Mouse (Mus musculus) limb, embryonic 11.5 days (tissue): ENCODE results near the gene Nacad. TPM values are rescaled to one million over a fixed set of nuclear protein-coding genes. Genes with fewer than 3 reads are reported as not detected.
"Not testable (repeated sequence)": the region's sequence is repeated elsewhere in the genome, so short reads cannot be mapped to it uniquely, and the experiment has no call there.

ENCODE experiments used
- ATAC-seq: fragments of 200-750 bp; cut with Nextera tagmentation; 2 replicates; pipeline ENCODE4 v1.8.0; 2017; ENCODE audit warnings: low read depth; ENCODE audit not compliant: insufficient number of reproducible peaks, low FRiP score, low TSS enrichment
- DNase-seq: peaks from one replicate; pipeline ENCODE4 v3.0.0-alpha.2; 2015; ENCODE audit warnings: low spot score
- H3K27ac ChIP-seq: fragments of 300-500 bp; sonication (generic); replicated peaks from 2 replicates; pipeline ENCODE4 v1.5.1; 2014; ENCODE audit warnings: low read depth, mild to moderate bottlenecking, low read length
- H3K27me3 ChIP-seq: fragments of 300-500 bp; sonication (generic); 2 replicates; pipeline ENCODE4 v1.6.1; 2014; ENCODE audit warnings: mild to moderate bottlenecking, low read length, mixed read lengths; ENCODE audit not compliant: control insufficient read depth, insufficient read depth
- H3K36me3 ChIP-seq: fragments of 300-500 bp; sonication (generic); 2 replicates; pipeline ENCODE4 v1.6.1; 2014; ENCODE audit warnings: mild to moderate bottlenecking, low read length, moderate library complexity, mixed read lengths; ENCODE audit not compliant: control insufficient read depth, insufficient read depth
- H3K4me1 ChIP-seq: fragments of 300-500 bp; sonication (generic); 2 replicates; pipeline ENCODE4 v1.6.1; 2014; ENCODE audit warnings: low read length, mixed read lengths; ENCODE audit not compliant: control insufficient read depth, insufficient read depth
- H3K4me2 ChIP-seq: fragments of 300-500 bp; sonication (generic); 2 replicates; pipeline ENCODE4 v1.6.1; 2014; ENCODE audit warnings: low read depth, mild to moderate bottlenecking, moderate library complexity; ENCODE audit not compliant: severe bottlenecking
- H3K4me3 ChIP-seq: fragments of 300-500 bp; sonication (generic); 2 replicates; pipeline ENCODE4 v1.5.1; 2014; ENCODE audit warnings: low read depth, low read length
- H3K9ac ChIP-seq: fragments of 300-500 bp; sonication (generic); 2 replicates; pipeline ENCODE4 v1.6.1; 2014; ENCODE audit warnings: mild to moderate bottlenecking, low read length
- H3K9me3 ChIP-seq: fragments of 300-500 bp; sonication (generic); 2 replicates; pipeline ENCODE4 v1.6.1; 2016; ENCODE audit warnings: low read length; ENCODE audit not compliant: control insufficient read depth
- WGBS: fragments of 180-500 bp; shearing (Covaris S2); extraction: QIAGEN DNeasy Blood & Tissue Kit; methylation state at CpG from one replicate; pipeline ENCODE4 v1.1.7; 2014; 5-methylcytosine and 5-hydroxymethylcytosine counted together
- polyA plus RNA-seq: library from polyadenylated mRNA; unstranded; fragments of >200 nt; fragmentation: Nextera tagmentation; extraction: Ambion mirVana; gene quantifications from 2 replicates; pipeline ENCODE4 v1.2.1, GENCODE M21; 2014

Nacad gene
- polyA plus RNA-seq, result 0.34 and 1.1 TPM in 2 replicates

DNA sequence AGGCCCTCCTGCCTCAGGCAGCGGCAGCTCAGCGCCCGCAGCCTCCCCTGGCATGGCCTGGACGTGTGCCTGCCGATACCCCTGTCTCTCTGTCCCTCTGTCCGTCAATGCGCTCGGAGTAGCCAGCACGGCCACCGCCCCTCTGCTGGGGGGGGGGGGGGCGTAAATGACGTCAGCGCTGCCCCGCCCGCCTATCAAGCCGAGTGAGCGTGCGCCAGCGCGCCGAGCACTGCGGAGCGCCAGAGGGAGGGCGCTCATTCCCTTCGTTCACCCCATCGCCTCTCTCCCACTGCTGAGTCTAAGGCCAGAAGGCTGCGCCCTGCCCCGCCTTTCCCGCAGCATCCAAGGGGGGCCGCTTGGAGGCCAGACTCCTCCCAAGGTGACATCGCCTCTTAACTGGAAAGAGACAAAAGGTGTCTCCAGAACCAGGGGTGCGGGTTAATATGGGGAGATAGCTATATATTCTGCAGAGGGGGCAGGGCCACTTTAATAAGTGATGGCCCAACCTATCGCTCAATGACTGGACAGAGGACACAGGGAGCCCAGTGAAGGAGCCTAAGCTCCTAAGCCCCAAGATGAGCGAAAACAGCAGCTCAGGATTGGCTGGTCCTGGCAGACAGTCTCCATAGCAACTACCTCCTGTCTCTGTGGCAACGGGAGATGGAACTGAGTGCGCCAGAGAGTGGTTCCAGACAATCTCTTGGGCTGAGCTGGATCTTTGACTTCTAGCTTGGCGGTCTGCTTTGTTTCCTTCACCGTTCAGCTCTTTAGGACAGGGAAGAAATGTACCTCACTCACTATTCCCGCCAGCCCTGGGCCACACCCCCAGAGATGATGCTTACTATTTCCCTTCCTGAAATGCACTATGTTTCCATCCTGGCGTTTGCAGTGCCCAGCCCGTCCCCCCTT lies at the start of gene Nacad:
TSS of gene Nacad (minus strand) at position 563 of the 909 bp plus-strand sequence.
- peak; percentile 51 for DNase-seq
- Histone ChIP-seq H3K4me1 (no peaks in the 10 kb centered on the region), H3K4me3 (peak within 1 kb of the TSS; percentile 34), H3K9ac (peak within 1 kb of the TSS; percentile 39; the same call in 1 of the 2 replicates), H3K27ac (no peak within 1 kb of the TSS), H3K9me3 (no peaks in the 10 kb centered on the region), H3K36me3 (no peaks in the 10 kb centered on the region), H3K27me3 (peaks cover 25% of the 10 kb centered on the region), H3K4me2 (peak within 1 kb of the TSS; percentile 73)
- peak; percentile 65 for ATAC-seq
- whole genome bisulfite sequencing, result 6% methylated on average over 36 of the region's 41 CpGs

DNA sequence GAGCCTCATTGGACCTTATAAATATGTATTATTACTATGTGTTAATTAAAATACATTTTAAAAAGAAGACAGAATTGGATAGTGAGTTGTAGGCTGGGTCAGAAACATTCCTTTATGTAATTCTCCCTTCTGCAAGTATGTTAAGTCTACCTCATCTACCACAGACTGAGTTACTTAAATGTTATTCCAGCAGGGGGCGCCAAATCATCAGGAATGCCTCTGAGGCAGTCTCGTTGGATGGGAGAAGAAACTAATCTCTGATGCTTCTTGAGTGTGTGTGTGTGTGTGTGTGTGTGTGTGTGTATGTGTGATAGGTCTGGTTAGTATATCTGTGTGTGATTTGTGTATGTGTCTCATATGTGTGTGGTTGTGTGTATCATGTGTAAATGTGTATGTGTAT lies 49.0 kb upstream of the Nacad start:
- DNase-seq (peak; percentile 87), ATAC-seq (peak; percentile 46; the same call in 1 of the 2 replicates)
- Histone ChIP-seq H3K36me3 (no peaks in the 10 kb centered on the region), H3K9me3 (no peaks in the 10 kb centered on the region), H3K9ac (no peak overlapping the region), H3K4me3 (no peak overlapping the region), H3K27me3 (no peaks in the 10 kb centered on the region), H3K27ac (no peak overlapping the region), H3K4me2 (no peak overlapping the region), H3K4me1 (no peaks in the 10 kb centered on the region)
- WGBS, result 5% methylated on average over 2 of the region's 2 CpGs

DNA sequence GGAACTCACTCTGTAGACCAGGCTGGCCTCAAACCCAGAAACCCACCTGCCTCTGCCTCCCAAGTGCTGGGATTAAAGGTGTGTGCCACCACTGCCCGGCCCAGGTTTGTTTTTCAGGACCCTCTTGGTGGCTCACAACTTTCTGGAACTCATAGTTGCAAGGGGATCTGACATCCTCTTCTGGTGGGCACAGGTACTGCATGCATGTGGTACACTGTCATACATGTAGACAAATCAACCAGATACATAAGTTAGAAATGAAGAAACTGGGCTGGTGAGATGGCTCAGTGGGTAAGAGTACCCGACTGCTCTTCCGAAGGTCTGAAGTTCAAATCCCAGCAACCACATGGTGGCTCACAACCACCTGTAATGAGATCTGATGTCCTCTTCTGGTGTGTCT lies 47.1 kb upstream of the Nacad start:
- not testable (repeated sequence) for H3K4me1 ChIP-seq, H3K4me3 ChIP-seq, H3K36me3 ChIP-seq, H3K4me2 ChIP-seq, ATAC-seq, DNase-seq, H3K27ac ChIP-seq, H3K27me3 ChIP-seq, H3K9ac ChIP-seq, H3K9me3 ChIP-seq
- 89% methylated on average over 3 of the region's 3 CpGs for WGBS

DNA sequence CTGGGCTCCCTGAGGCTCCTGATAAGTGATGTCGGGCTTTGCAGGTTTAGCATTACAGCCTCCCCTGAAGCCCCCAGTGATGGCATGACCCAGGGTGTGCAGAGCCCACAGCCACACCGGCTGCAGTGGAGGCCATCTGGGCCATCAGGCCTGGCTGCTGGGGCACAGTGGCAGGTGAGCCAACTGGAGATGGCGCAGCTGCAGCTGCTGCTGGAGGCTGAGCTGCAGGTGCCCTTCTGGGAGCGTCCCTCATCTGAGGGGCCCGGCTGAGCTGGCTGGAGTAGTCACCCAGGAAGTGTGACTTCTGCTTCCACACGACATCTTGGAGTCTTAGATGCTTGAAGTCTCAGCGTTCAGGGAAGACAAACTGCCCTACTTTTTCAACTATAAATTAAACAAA lies 44.7 kb upstream of the Nacad start:
- no peak for ATAC-seq
- DNase-seq, result no peak
- Histone ChIP-seq H3K36me3 (no peaks in the 10 kb centered on the region), H3K9ac (no peak overlapping the region), H3K4me1 (no peaks in the 10 kb centered on the region), H3K9me3 (no peaks in the 10 kb centered on the region), H3K27ac (no peak overlapping the region), H3K4me3 (no peak overlapping the region), H3K27me3 (no peaks in the 10 kb centered on the region), H3K4me2 (no peak overlapping the region)
- WGBS, result 62% methylated on average over 7 of the region's 7 CpGs

DNA sequence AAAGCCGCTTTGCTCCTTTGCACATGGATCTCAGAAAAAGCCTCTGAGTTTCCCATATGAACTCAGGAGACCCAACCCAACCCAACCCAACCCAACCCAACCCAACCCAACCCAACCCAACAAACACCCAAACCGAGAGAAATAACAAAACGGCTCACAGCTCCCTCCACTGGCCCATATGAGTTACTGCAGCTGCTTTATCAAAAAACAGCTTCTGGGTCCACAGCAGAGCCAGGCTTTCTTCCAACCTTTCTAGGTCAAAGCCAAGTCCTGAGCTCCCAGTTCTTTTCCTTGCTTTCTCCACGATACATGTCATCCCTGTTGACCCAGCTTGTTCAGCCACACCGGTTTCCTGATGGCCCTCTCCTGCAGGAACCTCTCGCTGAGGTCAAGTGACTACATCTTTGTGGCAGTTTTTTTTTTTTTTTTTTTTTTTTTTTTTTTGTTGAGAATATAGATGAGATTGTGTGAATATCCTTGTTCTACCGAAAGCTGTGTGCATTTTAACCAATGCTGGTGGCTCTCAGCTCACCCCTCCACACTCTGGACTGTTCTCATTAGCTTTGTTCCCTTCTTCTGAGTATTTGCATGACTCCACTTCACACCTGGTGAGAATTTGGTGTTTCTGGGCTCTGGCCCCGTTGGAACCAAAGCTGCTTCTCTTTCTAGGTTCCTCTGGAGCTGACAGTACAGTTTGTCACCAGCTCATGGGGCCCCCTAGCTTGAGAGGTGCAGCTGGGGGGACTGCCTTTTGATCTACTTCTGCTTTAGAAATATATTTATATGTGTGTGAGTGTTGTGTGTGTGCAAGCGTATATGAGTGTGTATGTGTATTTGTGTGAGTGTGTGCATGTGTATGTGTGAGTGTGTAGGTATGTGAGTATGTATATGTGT lies 42.2 kb upstream of the Nacad start:
- no peak overlapping the region for H3K9ac ChIP-seq
- WGBS, result 60% methylated on average over 9 of the region's 9 CpGs
- H3K36me3 ChIP-seq, result no peaks in the 10 kb centered on the region
- no peak overlapping the region for H3K4me3 ChIP-seq
- H3K4me1 ChIP-seq, result no peaks in the 10 kb centered on the region
- H3K4me2 ChIP-seq, result no peak overlapping the region
- no peak for DNase-seq
- H3K27me3 ChIP-seq, result no peaks in the 10 kb centered on the region
- ATAC-seq, result no peak
- no peak overlapping the region for H3K27ac ChIP-seq
- H3K9me3 ChIP-seq, result no peaks in the 10 kb centered on the region

DNA sequence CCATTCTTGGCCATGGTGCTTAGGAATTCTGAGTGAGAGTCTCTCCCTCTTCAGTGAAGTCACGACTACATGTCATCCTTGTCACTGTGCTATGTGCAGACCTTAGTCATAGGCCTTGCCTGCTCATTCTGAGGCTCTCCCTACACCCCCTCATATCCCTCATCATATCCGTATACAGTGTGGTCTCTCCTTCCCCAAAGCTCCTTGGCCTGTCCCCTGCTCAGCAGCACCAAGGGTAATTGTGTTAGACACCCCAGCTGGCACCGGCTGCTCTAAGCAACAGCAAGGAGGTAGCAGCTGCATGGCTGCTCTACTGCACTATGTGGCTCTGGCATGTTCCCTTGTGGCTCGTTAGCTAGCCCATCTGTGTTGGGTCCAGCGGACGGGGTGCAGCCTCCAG lies 38.7 kb upstream of the Nacad start:
- WGBS, result 69% methylated on average over 6 of the region's 6 CpGs
- H3K36me3 ChIP-seq, result no peaks in the 10 kb centered on the region
- no peak overlapping the region for H3K4me2 ChIP-seq
- no peaks in the 10 kb centered on the region for H3K27me3 ChIP-seq
- no peak overlapping the region for H3K27ac ChIP-seq
- no peak overlapping the region for H3K9ac ChIP-seq
- no peak for ATAC-seq
- H3K9me3 ChIP-seq, result no peaks in the 10 kb centered on the region
- H3K4me1 ChIP-seq, result no peaks in the 10 kb centered on the region
- no peak overlapping the region for H3K4me3 ChIP-seq
- DNase-seq, result no peak

DNA sequence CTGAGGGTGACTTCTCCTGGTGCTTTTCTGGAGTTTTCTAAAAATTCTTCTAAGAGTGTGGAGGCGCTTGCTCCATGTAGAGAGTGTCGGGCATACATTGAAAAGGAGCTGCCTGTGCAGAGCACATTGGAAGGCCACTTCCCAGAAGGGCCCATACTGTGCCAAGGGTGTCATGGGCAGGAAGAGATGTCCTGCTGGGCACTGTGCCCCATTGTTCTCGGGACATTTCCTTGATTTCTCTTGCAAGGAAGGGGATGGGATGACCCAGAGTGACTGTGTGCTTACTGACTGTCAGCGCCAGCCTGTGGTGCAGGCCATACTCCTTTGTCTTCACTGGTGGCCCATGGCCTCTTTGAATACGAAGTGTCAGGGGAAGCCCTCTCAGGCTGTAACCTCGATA lies 33.2 kb upstream of the Nacad start:
- no peak for ATAC-seq
- Histone ChIP-seq H3K9ac (no peak overlapping the region), H3K4me1 (no peaks in the 10 kb centered on the region), H3K4me3 (no peak overlapping the region), H3K9me3 (no peaks in the 10 kb centered on the region), H3K4me2 (no peak overlapping the region), H3K27ac (no peak overlapping the region), H3K27me3 (no peaks in the 10 kb centered on the region), H3K36me3 (no peaks in the 10 kb centered on the region)
- WGBS, result 81% methylated on average over 6 of the region's 6 CpGs
- no peak for DNase-seq

DNA sequence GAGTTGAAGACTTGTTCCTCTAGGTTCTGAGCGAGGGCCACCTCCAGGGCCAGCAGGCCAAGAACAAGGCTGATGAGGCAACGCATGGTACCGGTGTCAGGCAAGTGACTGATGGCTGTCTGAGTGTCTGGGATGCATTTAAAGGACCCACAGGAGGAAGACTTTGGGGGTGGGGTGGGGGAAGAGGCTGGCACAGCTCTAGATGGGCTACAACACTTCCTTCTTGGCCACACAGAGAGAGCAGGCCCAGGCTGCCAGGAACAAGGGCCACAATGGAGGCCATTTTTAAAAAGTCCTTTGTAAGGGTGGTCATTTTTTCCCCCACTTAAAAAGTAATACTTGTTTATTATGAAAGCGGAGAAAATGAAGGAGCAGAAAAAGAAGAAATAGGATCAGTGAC lies 32.7 kb upstream of the Nacad start, which contains the start of gene Wap:
TSS of gene Wap (minus strand) at position 101 of the 400 bp plus-strand sequence.
- Histone ChIP-seq H3K4me1 (no peaks in the 10 kb centered on the region), H3K36me3 (no peaks in the 10 kb centered on the region), H3K4me2 (no peak within 1 kb of the TSS), H3K4me3 (no peak within 1 kb of the TSS), H3K27me3 (no peaks in the 10 kb centered on the region), H3K27ac (no peak within 1 kb of the TSS), H3K9me3 (no peaks in the 10 kb centered on the region), H3K9ac (no peak within 1 kb of the TSS)
- ATAC-seq (no peak), DNase-seq (no peak)
- 86% methylated on average over 4 of the region's 4 CpGs for WGBS
